Mouse (Mus musculus) left cerebral cortex, adult 6 months (tissue): ENCODE data around the gene Shisa2. TPM values are rescaled to one million over a fixed set of nuclear protein-coding genes. Genes with fewer than 3 reads are reported as not detected.

Experiments used
- long read RNA-seq, 2 experiments: library from polyadenylated mRNA; unstranded; transcript quantifications; one replicate each; pipeline ENCODE4 v2.0.0; 2019 to 2020
- polyA plus RNA-seq: library from polyadenylated mRNA; unstranded; fragments of <200 nt; fragmentation: Nextera tagmentation; gene quantifications from 2 replicates; pipeline ENCODE4 v1.2.3, GENCODE M21; 2021

Shisa2 gene
- 0.92 and 3.4 TPM in 2 replicates for polyA plus RNA-seq
- long read RNA-seq, experiment 1, partial matches to known transcripts: 0 of 4 reads
- long read RNA-seq, experiment 1, other reads (novel, unspliced or antisense): 0 of 4 reads
- long read RNA-seq, experiment 2, partial matches to known transcripts: 0 of 4 reads
- long read RNA-seq, experiment 2, other reads (novel, unspliced or antisense): 3 of 4 reads

DNA sequence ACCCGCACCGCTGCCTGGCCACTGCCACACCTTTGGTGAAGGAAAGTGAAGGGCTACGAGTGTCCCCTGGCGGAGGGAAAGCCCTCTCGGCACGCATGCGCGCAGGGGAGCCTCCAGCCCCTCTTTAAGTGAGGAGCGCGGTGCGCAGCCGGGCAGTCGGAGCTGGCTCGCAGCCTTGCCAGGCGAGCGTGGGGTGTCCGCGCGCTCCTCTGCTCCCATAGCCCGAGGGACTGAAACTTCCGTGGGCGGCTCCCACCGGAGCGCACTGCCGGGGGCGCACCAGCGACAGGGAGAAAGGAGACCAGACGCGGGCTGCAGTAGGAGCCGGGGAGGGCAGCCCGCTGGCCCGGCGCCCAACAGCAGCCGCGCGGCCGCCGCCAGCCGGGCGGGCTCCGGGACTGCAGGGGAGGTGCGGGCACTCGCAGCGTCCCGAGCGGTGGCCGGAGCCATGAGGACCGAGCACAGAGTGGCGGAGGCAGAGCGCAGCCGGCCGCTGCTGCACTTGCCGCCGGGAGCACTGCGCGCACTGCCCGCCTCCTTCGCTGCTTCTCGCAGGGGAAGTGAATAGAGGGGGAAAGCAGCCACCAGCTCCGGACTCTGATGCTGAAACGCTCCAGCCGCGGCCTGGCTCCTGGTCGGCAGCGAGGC, at the start of gene Shisa2:
Shisa2 (plus strand) TSS at position 151 of the 648 bp plus-strand sequence.

DNA sequence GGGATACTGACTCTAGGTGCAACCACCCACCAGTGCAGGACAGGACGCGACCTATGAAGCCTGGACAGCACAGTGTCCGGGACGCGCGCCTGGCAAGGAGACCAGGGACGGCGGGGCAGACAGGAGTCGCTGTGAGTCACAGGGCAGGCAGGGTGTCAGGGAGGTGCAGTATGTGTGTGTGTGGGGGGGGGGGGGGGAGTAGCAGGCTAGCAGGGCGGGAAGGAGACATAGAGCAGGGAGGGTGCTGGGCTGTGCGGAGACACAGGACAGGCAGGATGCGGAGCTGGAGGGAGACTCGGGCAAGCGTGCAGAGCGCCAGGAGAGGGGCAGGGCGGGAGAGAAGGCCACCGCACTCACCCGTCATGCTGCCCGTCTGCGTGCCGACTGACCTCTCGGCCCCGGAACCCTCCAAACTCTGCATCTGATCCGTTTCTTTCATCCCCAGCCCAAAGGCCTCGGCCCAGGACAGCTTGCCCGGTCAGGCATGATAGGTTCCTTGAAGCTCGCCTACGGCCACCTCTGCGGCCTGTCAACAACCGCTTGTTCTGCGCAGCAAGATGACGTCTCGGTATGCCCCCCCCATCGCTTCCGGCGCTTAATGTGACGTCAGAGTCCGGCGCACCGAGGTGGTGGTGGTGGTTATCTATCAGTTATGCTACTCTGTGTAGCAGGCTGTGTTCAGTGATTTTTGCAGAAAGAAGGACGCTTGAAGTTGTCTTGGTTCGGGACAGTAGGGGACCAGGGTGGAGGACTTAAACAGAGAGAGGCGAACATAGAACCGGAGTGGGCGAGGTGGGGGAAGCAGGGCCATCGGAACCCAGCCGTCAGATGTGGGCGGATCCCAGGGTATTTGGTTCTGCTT, 27.5 kb upstream of the Shisa2 start, which contains the start of gene Cdadc1:
Cdadc1 (minus strand) TSS at position 562 of the 862 bp plus-strand sequence.

Other genes starting within 250 kb of the Shisa2 start
- gene Phf11c, start 229.9 kb upstream of the Shisa2 start, polyA plus RNA-seq: 0.06 and 0.08 TPM in 2 replicates
- gene Setdb2, start 184.4 kb upstream of the Shisa2 start, polyA plus RNA-seq: 2.8 and 3.8 TPM in 2 replicates
- gene Cab39l, start 184.3 kb upstream of the Shisa2 start, polyA plus RNA-seq: 25.7 and 31.1 TPM in 2 replicates
- 39.6 and 45.1 TPM in 2 replicates for gene Cdadc1, start 27.3 kb upstream of the Shisa2 start, polyA plus RNA-seq